Mouse (Mus musculus) intestine, embryonic 16.5 days (tissue): ENCODE results near the gene Dnah7a. TPM values are rescaled to one million over a fixed set of nuclear protein-coding genes. Genes with fewer than 3 reads are reported as not detected.
A peak's percentile ranks its signal among the peaks of the same experiment; 100 is the strongest.
"Not testable (repeated sequence)": the region's sequence is repeated elsewhere in the genome, so short reads cannot be mapped to it uniquely, and the experiment has no call there.

ENCODE experiments used
- ATAC-seq: fragments of 200-750 bp; cut with Nextera tagmentation; 2 replicates; pipeline ENCODE4 v1.8.0; 2017; ENCODE audit warnings: moderate TSS enrichment, moderate library complexity
- H3K27ac ChIP-seq: fragments of 300-500 bp; sonication (generic); 2 replicates; pipeline ENCODE4 v1.5.1; 2014; ENCODE audit warnings: mild to moderate bottlenecking, low read length
- H3K27me3 ChIP-seq: fragments of 300-500 bp; sonication (generic); replicated peaks from 2 replicates; pipeline ENCODE4 v1.6.1; 2014; ENCODE audit warnings: low read length, control low read depth, mixed read lengths; ENCODE audit not compliant: control insufficient read depth, insufficient read depth
- H3K36me3 ChIP-seq: fragments of 300-500 bp; sonication (generic); 2 replicates; pipeline ENCODE4 v1.6.1; 2014; ENCODE audit warnings: low read length, control low read depth; ENCODE audit not compliant: control insufficient read depth, insufficient read depth
- H3K4me1 ChIP-seq: fragments of 300-500 bp; sonication (generic); 2 replicates; pipeline ENCODE4 v1.6.1; 2014; ENCODE audit warnings: low read length, control low read depth, mixed read lengths; ENCODE audit not compliant: control insufficient read depth, insufficient read depth
- H3K4me2 ChIP-seq: fragments of 300-500 bp; sonication (generic); 2 replicates; pipeline ENCODE4 v1.6.1; 2014; ENCODE audit warnings: low read depth, low read length, control low read depth
- H3K4me3 ChIP-seq: fragments of 300-500 bp; sonication (generic); 2 replicates; pipeline ENCODE4 v1.5.1; 2014; ENCODE audit warnings: mild to moderate bottlenecking, low read length
- H3K9ac ChIP-seq: fragments of 300-500 bp; sonication (generic); 2 replicates; pipeline ENCODE4 v1.6.1; 2014; ENCODE audit warnings: low read depth, low read length
- H3K9me3 ChIP-seq: fragments of 300-500 bp; sonication (generic); 2 replicates; pipeline ENCODE4 v1.6.1; 2016; ENCODE audit warnings: low read length, control low read depth; ENCODE audit not compliant: control insufficient read depth
- WGBS: fragments of 180-500 bp; shearing (Covaris S2); extraction: QIAGEN DNeasy Blood & Tissue Kit; methylation state at CpG from one replicate; pipeline ENCODE4 v1.1.7; 2014; 5-methylcytosine and 5-hydroxymethylcytosine counted together
- polyA plus RNA-seq: library from polyadenylated mRNA; unstranded; fragments of >200 nt; fragmentation: Nextera tagmentation; extraction: Ambion mirVana; gene quantifications from 2 replicates; pipeline ENCODE4 v1.2.1, GENCODE M21; 2015

Dnah7a gene
- polyA plus RNA-seq, 1 experiment from 2014 or later, result 0.44 TPM

GRCm38 (mm10) chr1:53740077-53740776, 33.6 kb upstream of the Dnah7a start:
- H3K27me3 ChIP-seq, H3K4me2 ChIP-seq, H3K9me3 ChIP-seq, H3K4me3 ChIP-seq, ATAC-seq, H3K36me3 ChIP-seq, H3K27ac ChIP-seq, H3K4me1 ChIP-seq, H3K9ac ChIP-seq: not testable (repeated sequence)
- WGBS, result 62% methylated on average over 3 of the region's 4 CpGs

- no peaks in the 10 kb centered on the region for H3K36me3 ChIP-seq
- H3K4me3 ChIP-seq, result no peak overlapping the region
- H3K9ac ChIP-seq, result no peak overlapping the region
- no peak overlapping the region for H3K4me2 ChIP-seq
- no peaks in the 10 kb centered on the region for H3K9me3 ChIP-seq
- no peak overlapping the region for H3K27ac ChIP-seq
- ATAC-seq, result peak; percentile 89
- 71% methylated on average over 3 of the region's 3 CpGs for WGBS
- H3K4me1 ChIP-seq, result no peaks in the 10 kb centered on the region
- H3K27me3 ChIP-seq, result no peaks in the 10 kb centered on the region
Measured at GRCm38 (mm10) chr1:53736583-53736982, 30.0 kb upstream of the Dnah7a start.

GRCm38 (mm10) chr1:53728489-53729225, 22.1 kb upstream of the Dnah7a start:
- no peak overlapping the region for H3K4me3 ChIP-seq
- no peak overlapping the region for H3K27ac ChIP-seq
- no peaks in the 10 kb centered on the region for H3K9me3 ChIP-seq
- H3K27me3 ChIP-seq, result no peaks in the 10 kb centered on the region
- H3K4me1 ChIP-seq, result no peaks in the 10 kb centered on the region
- 52% methylated on average over 5 of the region's 5 CpGs for WGBS
- H3K4me2 ChIP-seq, result no peak overlapping the region
- no peak overlapping the region for H3K9ac ChIP-seq
- no peaks in the 10 kb centered on the region for H3K36me3 ChIP-seq
- ATAC-seq, result peak; percentile 74

- 97% methylated on average over 2 of the region's 2 CpGs for WGBS
- Histone ChIP-seq H3K36me3 (no peaks in the 10 kb centered on the region), H3K27ac (no peak overlapping the region)
Measured at GRCm38 (mm10) chr1:53726883-53727282, 20.3 kb upstream of the Dnah7a start.

GRCm38 (mm10) chr1:53721353-53721752, 14.8 kb upstream of the Dnah7a start:
- no peak overlapping the region for H3K4me2 ChIP-seq
- no peak overlapping the region for H3K27ac ChIP-seq
- no peaks in the 10 kb centered on the region for H3K4me1 ChIP-seq
- ATAC-seq, result peak; percentile 77
- H3K36me3 ChIP-seq, result no peaks in the 10 kb centered on the region
- no peaks in the 10 kb centered on the region for H3K9me3 ChIP-seq
- no peaks in the 10 kb centered on the region for H3K27me3 ChIP-seq
- no peak overlapping the region for H3K9ac ChIP-seq
- no peak overlapping the region for H3K4me3 ChIP-seq

More at GRCm38 (mm10) chr1:53726883-53727282, 20.3 kb upstream of the Dnah7a start:
- Histone ChIP-seq H3K4me3 (no peak overlapping the region), H3K4me1 (no peaks in the 10 kb centered on the region), H3K9ac (no peak overlapping the region), H3K27me3 (no peaks in the 10 kb centered on the region), H3K9me3 (no peaks in the 10 kb centered on the region), H3K4me2 (no peak overlapping the region)
- ATAC-seq, result no peak

GRCm38 (mm10) chr1:53720601-53721351, 14.2 kb upstream of the Dnah7a start:
- ATAC-seq, result peak; percentile 83
- Histone ChIP-seq H3K4me3 (no peak overlapping the region), H3K4me2 (no peak overlapping the region), H3K36me3 (no peaks in the 10 kb centered on the region), H3K27ac (no peak overlapping the region), H3K9ac (no peak overlapping the region), H3K9me3 (no peaks in the 10 kb centered on the region), H3K27me3 (no peaks in the 10 kb centered on the region), H3K4me1 (no peaks in the 10 kb centered on the region)
- WGBS, result 58% methylated on average over 5 of the region's 5 CpGs

- H3K4me2 ChIP-seq, result no peak overlapping the region
- ATAC-seq, result peak; percentile 80
- no peaks in the 10 kb centered on the region for H3K27me3 ChIP-seq
- no peaks in the 10 kb centered on the region for H3K36me3 ChIP-seq
- no peaks in the 10 kb centered on the region for H3K4me1 ChIP-seq
- no peak overlapping the region for H3K27ac ChIP-seq
- no peaks in the 10 kb centered on the region for H3K9me3 ChIP-seq
- no peak overlapping the region for H3K9ac ChIP-seq
- H3K4me3 ChIP-seq, result no peak overlapping the region
- WGBS, result 63% methylated on average over 1 of the region's 1 CpGs
Measured at GRCm38 (mm10) chr1:53715966-53716515, 9.5 kb upstream of the Dnah7a start.

GRCm38 (mm10) chr1:53715446-53715845, 8.9 kb upstream of the Dnah7a start:
- H3K27me3 ChIP-seq, result no peaks in the 10 kb centered on the region
- no peak overlapping the region for H3K4me3 ChIP-seq
- WGBS, result 1% methylated on average over 4 of the region's 4 CpGs
- H3K36me3 ChIP-seq, result no peaks in the 10 kb centered on the region
- no peaks in the 10 kb centered on the region for H3K9me3 ChIP-seq
- H3K27ac ChIP-seq, result no peak overlapping the region
- peak; percentile 29; the same call in 1 of the 2 replicates for ATAC-seq
- H3K4me2 ChIP-seq, result no peak overlapping the region
- H3K4me1 ChIP-seq, result no peaks in the 10 kb centered on the region
- H3K9ac ChIP-seq, result no peak overlapping the region

- not testable (repeated sequence) for H3K27ac ChIP-seq, H3K9me3 ChIP-seq, H3K36me3 ChIP-seq, H3K4me1 ChIP-seq, H3K27me3 ChIP-seq, ATAC-seq, H3K9ac ChIP-seq, H3K4me2 ChIP-seq, H3K4me3 ChIP-seq
- WGBS, result 55% methylated on average over 2 of the region's 3 CpGs
Measured at GRCm38 (mm10) chr1:53713383-53713782, 6.8 kb upstream of the Dnah7a start.
